Mouse (Mus musculus): Measurements from ENCODE around the gene Galnt9. TPM values are rescaled to one million over a fixed set of nuclear protein-coding genes. Genes with fewer than 3 reads are reported as not detected.

Gene Galnt9
- total RNA-seq, 1 experiment from 2014 or later = 3.7 TPM

DNA sequence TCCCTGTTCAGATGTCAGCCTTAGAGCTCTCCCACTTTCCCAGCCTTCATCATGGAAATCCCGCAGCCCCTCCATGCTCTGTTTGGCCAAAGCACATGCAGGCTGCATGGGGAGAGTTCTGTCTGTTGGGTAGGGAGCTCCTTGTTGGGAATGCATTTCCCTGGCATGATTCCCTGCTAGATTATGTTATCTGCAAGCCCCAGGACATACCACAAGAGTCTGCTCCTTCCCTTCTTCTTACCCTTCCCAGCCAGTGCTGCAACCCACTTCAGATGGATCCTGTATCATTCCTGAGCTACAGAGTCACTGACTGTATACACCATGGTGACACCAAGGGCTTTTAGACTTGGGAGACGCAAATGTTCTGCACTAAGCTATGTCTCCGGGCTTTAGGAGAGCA is 65.3 kb downstream of the Galnt9 start:
- ATAC-seq (replicated peaks; ENCODE audit: insufficient number of reproducible peaks, low FRiP score, low TSS enrichment, poor library complexity, severe bottlenecking) = no peak

DNA sequence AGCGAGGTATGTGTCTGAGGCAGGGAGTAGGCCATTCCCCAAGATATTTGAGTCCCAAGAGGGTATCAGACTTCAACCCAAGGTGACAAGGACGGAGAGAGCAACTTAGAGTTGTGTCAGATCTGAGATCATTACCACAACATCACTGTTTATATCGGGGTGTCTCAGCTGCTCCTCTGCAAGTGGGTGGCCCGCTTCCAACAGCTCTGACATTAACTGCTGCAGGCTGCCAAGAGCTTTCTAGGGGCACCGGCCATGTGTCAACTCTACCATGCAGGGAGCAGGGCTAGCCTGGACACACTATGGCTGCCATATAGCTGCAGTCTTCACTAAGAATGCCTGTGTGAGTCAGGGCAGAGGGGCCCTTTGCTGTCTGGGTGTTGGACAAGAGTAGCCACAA is 65.7 kb downstream of the Galnt9 start:
- no peak for ATAC-seq (replicated peaks; ENCODE audit: insufficient number of reproducible peaks, low FRiP score, low TSS enrichment, poor library complexity, severe bottlenecking)

DNA sequence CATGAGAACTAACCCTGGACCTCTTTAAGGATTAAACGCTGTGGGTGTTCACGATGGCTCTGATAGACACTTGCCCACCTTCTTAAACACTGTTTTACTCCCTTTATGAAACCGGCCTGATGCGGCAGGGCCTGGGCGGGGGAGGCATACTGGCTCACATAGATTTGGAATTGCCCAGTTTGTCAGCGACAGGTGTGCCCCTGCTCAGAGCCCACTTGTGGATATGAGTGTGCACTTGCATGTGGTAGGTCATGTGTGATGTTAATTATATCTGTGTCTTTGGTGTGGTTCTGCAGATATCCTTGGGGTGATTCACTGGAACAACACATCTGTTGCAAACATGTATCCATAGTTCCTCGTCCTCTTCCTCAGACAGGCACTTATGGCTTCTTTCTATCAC is 66.3 kb downstream of the Galnt9 start:
- no peak for ATAC-seq (replicated peaks; ENCODE audit: insufficient number of reproducible peaks, low FRiP score, low TSS enrichment, poor library complexity, severe bottlenecking)

DNA sequence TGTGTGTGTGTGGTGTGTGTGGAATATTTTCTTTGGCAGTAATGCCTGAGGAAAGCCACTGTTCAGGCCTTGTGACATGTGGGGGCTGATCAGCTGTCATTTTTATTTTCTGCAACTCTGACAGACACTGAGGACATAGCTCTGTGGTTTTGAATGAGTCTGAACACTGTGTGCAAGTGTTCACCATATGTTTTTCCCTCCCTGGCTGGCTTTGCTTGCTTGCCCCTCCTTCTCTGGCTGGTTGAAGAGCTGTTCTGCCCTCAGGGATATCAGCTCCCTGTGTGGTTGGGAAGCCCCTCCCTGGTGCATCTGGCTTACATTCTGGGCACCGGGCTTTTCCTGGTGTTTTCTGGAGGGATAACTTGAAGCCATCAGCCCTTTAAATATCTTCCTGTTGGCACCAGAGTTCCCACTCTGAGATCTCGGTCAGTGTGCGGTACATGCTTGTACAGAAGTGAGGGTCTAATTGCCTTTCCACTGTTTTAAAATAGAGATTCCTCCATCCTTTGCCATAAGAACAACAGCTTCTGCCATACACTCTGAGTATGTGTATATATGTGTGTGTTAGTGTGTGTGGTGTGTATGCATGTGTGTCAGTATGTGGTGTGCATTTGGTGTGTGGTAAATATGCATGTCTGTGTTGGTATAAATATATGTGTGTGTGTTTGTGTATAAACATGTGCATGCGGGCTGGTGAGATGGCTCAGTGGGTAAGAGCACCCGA is 67.4 kb downstream of the Galnt9 start:
- no peak for ATAC-seq (replicated peaks; ENCODE audit: insufficient number of reproducible peaks, low FRiP score, low TSS enrichment, poor library complexity, severe bottlenecking)

DNA sequence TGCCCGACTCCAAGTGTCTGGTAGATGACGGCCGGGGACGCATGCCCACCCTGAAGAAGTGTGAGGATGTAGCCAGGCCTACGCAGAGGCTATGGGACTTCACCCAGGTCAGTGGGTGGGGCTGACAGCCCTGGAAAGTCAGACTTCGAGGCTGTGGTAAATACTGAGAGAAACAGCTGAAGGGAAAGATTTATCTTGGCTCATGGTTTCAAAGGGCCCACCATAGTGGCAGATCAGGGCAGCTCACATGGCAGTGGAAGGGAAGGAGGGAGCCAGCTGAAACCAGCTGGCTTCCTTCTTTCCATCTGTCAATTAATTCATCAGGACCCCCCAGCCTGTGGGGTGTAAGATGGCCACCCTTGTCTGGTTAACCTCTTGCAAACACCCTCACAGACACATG is 75.1 kb downstream of the Galnt9 start:
- no peak for ATAC-seq (replicated peaks; ENCODE audit: insufficient number of reproducible peaks, low FRiP score, low TSS enrichment, poor library complexity, severe bottlenecking)

DNA sequence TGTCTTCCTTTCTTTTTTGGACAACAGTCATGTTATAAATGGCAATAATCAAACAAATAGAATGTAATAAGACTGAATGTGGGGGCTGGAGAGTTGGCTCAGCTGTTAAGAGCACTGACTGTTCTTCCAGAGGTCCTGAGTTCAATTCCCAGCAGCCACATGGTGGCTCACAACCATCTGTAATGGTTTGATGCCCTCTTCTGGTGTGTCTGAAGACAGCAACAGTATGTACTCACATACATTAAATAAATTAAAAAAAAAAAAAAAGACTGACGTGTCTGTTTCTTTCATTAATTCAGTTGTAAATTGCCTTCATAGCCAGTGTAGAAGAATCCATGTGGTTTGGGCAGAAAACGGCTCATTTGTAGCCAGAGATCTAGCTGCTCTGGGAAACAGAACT is 80.2 kb downstream of the Galnt9 start:
- ATAC-seq (replicated peaks; ENCODE audit: insufficient number of reproducible peaks, low FRiP score, low TSS enrichment, poor library complexity, severe bottlenecking) = no peak

DNA sequence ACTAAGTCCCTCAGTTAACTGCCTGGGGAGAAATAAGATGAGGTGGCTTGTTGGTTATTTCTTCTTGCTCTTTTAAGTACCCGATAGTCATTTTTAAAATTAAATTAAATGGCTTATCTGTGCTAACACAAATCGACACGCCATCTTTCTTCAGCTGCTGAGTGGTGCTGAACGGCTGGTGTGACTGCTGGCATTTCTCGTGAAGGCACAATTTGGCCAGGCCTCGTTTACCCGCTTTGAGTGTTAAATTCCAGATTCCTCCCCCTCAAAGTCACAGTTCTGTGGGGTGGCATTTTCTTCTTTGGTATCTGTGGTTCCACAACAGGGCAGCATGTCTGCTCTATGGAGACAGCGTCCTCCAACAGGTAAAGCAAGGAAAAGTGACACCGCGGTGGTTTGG is 83.2 kb downstream of the Galnt9 start:
- ATAC-seq (replicated peaks; ENCODE audit: insufficient number of reproducible peaks, low FRiP score, low TSS enrichment, poor library complexity, severe bottlenecking) = no peak

DNA sequence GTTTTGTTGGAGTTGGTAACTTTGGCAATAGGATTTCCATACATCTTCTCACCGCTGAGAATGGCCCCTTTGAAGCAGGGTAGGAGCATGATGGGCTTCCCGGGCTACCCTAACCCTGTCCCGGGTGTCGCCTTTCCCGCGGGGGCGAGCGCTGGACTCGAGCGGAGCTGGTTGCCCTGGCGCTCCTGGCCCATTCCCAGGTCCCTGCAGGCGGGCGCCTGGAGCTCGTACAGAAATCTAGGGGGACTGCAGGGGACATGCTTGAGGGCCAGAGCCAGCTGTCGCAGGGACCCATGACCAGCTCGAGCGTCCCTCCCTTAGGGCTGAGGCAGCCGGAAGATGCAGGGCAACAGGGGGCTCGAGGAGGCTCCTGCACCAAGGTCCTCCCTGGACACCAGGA is 84.0 kb downstream of the Galnt9 start:
- ATAC-seq (replicated peaks; ENCODE audit: insufficient number of reproducible peaks, low FRiP score, low TSS enrichment, poor library complexity, severe bottlenecking) = no peak

DNA sequence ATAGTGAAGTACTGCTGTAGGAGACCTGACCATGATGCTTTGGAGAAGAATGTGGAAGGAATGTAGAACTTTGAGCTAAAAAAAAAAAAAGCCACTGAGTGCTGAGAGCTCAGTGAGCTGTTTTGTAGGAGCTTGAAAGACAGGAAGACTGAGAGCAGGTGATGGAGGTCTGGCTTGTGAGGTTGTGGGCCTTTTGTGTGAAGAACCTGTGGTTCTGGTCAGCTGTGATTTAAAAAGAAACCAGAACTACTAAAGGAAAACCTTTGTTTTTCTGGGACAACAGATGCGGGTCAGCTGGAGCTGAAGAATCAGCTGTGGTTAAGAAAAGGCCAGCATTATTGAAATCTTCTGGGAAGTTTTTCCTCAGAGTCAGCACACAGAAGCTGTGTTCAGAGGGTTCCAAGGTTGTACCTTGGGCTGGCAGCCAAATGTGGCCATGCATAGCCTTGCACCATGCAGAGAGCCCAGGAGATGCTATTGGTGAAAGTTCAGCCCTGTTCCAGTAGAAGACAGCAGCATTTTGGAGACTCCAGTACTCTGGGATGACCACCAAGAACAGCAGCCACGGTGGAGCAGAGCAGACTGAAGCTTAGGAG is 85.5 kb downstream of the Galnt9 start:
- ATAC-seq (replicated peaks; ENCODE audit: insufficient number of reproducible peaks, low FRiP score, low TSS enrichment, poor library complexity, severe bottlenecking) = no peak

DNA sequence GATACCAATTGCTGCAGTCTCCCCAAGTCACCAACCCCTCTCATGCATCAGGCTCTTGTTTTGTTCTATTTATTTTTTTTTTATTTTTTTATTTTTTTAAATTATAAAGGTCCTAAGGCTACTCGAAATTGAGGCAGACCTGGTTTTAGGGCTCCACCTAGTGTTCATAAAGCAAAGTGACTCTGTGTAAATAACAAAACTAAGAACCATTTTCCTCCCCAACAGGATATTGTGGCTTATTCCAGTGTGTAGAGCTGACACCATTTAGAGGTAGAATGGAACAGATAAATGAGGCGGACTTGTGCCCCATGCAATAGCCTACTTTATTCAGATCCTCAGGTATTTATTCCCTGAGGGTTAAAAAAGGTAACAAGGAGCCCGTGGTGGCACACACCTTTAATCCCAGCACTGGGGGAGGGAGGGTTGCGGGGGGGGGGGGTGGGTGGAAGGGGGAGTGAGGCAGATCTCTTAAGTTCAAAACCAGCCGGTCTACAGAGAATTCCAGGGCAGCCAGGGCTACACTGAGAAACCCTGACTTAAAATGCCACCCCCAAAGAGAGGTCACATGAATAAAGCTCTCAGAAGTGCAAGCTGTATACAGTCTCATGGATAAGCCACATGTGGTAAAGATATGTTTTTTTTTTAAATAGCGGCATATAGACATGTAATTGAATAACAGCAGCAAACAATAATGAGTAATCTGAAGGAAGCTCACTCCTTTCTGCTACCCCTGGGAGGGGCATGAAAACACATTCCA is 92.0 kb downstream of the Galnt9 start:
- ATAC-seq (replicated peaks; ENCODE audit: insufficient number of reproducible peaks, low FRiP score, low TSS enrichment, poor library complexity, severe bottlenecking) = peak; percentile 64; the same call in 1 of the 2 replicates

DNA sequence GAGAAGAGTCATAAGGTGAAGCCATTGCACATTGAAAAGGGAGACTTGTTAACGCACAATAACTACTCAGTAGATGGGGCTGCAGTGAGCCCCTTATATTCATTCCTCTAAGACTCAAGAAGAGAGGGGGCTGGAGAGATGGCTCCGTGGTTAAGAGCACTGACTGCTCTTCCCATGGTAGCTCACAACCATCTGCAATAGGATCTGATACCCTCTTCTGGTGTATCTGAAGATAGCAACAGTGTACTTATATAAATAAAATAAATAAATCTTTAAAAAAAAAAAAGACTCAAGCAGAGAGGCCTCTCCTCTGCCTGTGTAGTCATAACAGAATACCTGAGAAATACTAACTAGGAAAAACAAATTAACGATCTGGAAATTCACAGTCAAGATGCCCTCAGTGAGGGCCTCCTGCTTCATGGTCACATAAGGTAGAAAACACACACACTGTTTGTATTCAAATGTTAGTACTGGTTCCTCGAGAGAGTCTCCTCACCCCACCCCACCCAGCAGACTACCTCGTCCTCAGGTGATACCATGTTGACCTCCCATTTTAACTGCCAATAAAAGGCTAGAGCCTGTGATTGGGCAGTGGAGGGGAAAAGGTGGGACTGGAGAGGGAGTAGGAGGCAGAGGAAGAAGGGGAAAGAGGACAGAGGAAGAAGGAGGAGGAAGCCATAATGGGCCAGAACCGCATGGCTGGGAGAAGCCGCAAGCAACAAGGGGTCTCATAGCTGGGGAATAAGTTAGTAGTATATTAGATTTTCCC is 94.3 kb downstream of the Galnt9 start:
- no peak for ATAC-seq (replicated peaks; ENCODE audit: insufficient number of reproducible peaks, low FRiP score, low TSS enrichment, poor library complexity, severe bottlenecking)

DNA sequence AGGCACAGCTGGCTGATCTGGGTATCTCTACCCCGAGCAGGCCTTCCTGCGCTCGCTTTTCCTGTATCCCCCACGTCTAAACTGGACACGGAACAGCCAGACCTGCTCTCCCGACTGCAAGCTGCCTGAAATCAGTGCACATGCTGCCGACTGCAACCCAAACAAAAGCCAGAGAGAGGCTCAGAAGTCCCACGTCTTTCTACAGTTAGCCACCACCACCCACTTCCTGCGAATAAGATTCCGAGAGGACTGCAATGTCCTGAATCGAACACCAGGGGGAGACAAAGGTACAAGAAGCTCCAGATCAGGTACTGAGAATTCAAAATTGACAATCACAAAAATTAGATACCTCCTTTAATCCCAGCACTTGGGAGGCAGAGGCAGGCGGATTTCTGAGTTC is 95.3 kb downstream of the Galnt9 start:
- ATAC-seq (replicated peaks; ENCODE audit: insufficient number of reproducible peaks, low FRiP score, low TSS enrichment, poor library complexity, severe bottlenecking) = peak; percentile 73

DNA sequence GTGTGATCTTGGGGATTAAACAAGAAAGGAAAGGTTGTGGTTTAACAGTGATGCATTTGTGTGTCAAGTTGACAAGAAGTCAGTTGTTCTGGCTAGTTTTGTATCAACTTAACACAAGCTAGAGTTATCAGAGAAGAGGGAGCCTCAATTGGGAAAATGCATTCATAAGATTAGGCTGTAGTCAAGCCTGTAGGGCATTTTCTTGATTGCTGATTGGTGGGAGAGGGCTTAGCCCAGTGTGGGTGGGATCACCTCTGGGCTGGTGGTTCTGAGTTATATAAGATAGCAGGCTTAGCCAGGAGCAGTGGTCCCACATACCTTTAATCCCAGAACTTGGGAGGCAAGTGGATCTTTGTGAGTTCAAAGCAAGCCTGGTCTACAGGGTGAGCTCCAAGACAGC is 102.2 kb downstream of the Galnt9 start:
- ATAC-seq (replicated peaks; ENCODE audit: insufficient number of reproducible peaks, low FRiP score, low TSS enrichment, poor library complexity, severe bottlenecking) = no peak

DNA sequence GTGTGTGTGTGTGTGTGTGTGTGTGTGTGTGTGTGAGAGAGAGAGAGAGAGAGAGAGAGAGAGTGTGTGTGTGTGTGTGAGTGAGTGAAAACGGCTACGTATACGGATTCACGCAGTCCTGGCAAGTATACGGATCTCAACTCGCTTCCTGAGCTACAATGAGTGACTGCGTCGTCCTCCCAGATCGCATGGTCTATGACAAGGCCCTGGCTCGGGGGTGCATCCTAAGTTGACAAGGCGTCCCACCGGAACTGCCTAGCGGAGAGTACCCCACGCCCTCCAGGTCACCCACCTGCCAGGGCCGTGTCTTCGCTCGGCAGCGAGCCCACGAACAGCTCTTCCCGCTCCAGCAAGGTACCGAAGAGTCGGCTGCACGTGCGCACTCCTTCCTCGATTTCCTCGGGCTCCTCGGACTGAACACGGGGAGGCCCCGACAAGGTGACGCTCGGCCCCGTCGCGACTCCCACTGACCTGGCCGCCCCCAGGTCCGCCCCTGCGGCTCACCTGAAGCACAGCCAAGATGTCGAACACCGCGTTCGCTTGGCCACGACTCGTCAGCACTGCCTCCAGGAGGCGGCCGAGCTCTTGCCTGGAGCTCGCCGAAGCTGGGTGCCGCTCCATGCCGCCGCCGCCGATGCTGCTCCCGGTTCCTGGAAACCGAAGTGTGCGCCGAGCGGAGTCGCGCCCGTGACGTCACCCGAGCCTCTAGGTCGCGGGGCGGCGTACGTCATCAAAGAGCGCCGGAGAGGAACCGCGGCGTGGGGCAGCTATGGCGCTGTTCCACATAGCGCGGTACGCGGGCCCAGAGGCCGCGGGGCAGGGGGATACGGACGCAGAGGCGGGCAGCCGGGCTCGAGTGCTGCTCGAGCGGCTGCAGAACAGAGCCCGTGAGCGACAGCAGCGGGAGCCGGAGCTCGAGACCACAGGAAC is 108.8 kb downstream of the Galnt9 start, which contains the start of the genes Noc4l and Ddx51:
TSS of gene Noc4l (minus strand) at position 699 of the 930 bp plus-strand sequence.
TSS of gene Ddx51 (plus strand) at position 733 of the 930 bp plus-strand sequence.
- peak; percentile 67 for ATAC-seq (replicated peaks; ENCODE audit: insufficient number of reproducible peaks, low FRiP score, low TSS enrichment, poor library complexity, severe bottlenecking)

DNA sequence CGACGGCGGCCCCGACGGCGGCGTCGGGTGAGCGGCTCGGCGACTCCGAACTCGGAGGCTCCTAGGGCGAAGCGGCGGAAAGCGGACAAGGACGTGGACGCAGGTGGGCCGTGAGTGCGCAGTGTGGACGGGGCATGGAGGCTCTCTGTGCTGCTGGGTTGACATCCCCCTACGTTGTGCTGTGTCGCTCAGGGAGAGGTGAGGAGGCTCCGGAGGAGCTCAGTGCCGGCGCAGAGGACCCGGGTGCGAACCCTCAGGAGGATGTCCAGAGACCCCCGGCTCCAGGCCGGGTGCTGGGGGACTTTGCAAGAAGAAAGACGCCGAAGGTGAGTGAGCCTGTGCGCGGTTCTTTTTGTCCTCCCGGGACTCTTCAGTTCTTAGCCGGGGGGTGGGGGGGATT is 109.5 kb downstream of the Galnt9 start:
- ATAC-seq (replicated peaks; ENCODE audit: insufficient number of reproducible peaks, low FRiP score, low TSS enrichment, poor library complexity, severe bottlenecking) = no peak

DNA sequence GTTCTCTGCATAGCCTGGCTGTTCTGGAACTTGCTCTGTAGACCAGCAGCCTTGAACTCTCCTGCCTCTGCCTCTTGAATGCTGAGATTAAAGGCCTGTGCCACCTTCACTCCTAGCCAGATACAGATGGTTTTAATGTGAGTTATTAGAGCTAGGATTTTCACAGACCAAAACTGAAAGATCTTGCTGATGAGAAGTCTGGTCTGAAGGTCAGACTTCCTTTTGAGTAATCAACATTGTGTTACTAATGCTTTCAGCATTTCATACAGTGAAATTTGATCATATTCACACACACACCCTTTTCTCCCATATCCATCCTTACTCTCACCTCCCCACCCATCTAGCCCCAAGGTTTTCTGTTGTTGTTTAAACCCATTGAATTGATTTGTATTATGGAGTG is 115.5 kb downstream of the Galnt9 start:
- no peak for ATAC-seq (replicated peaks; ENCODE audit: insufficient number of reproducible peaks, low FRiP score, low TSS enrichment, poor library complexity, severe bottlenecking)

DNA sequence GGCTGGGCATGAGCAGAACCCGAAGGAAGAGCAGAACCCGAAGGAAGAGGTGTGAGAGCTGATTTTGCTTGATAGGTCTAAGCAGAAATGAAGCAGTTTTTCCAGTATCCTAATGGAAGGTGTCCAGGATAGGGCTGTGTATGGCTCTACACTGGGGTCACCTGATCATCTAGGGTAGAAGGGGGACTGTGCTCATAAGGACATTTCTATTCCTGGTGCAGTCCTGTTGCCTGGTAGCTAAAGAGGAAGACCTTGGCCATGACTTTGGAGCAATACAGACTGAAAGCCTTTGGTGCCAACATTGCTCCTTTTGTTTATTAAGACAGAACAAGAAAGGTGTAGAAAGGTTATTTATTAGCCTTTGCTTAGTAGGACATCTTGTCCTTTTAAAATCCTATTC is 119.9 kb downstream of the Galnt9 start:
- ATAC-seq (replicated peaks; ENCODE audit: insufficient number of reproducible peaks, low FRiP score, low TSS enrichment, poor library complexity, severe bottlenecking) = no peak

DNA sequence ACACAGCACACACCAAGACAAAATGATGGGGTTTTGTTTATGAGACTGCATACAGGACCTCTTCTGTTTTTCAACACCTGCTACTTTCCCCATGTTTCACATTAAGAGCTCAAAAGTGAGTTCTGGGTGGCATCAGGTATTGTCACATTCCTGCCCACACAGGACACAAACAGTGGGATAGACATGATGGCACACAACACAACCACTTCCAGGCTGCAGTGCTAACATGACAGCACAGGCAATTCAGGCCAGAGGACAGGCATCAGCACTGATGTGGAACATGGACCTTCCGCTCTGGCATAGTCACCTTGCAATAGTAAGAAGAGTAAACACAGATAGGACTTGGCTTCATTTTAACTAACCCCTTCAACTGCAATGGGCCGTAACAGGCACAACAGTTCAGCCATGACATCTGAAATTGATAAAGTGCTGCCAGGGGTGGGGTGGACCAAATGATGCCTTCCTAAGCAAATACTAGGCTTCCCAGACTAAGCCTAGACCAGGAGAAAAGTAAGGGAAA is 120.7 kb downstream of the Galnt9 start:
- ATAC-seq (replicated peaks; ENCODE audit: insufficient number of reproducible peaks, low FRiP score, low TSS enrichment, poor library complexity, severe bottlenecking) = no peak
